In the genomic region with DNA sequence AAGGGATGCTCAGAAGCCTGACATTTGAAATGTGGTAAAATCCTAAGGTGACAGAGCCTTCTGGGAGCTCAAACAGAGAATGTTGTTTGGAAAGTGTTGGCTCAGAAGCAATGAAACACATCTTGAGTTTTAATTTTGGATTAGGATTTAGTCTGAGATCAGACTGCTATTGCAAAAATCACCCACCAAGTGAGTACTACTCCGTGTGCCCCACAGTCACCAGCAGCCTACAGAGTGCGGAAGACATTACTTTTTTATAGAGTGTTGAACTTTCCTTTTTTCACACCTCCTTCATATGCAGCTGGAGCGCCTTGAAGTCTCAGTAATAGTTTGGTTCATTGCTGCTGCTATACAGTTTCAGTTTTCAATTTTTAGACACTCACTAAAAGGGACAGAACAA, we compare ENCODE assay signal across 27 mouse cellular contexts.
DNase-seq lines count a peak whose midpoint lies in the region; ATAC-seq lines count a peak whose summit lies in the region.
"Had no signal": no experiment of that assay in that cellular context is flagged by ENCODE, and none has a peak within 500 bp of the region (broad histone marks: within the 10 kb centered on the region; RNA-seq: fewer than 3 reads in every experiment).

No protein-coding gene starts in this region.

- DNase-seq in frontal cortex, postnatal 25 days (ENCODE audit: low spot score in 2 of 2), result no peak
- DNase-seq in brain, adult 2 months (ENCODE audit: low read depth, low spot score), result peak; percentile 85
- peak; percentile 35 to 55 for DNase-seq in left cerebral cortex, adult 18-20 months (ENCODE audit: low spot score in 2 of 2)
- DNase-seq in right cerebral cortex, postnatal 25 days, result peak; percentile 12
- DNase-seq in midbrain, embryonic 10.5 days (ENCODE audit: low spot score), result no peak
- DNase-seq: adrenal gland, postnatal 10 days; cerebellum, adult 8-10 months; cerebellum, postnatal 36 days; embryo, embryonic 11 days; gastrocnemius, adult 2 months; heart, postnatal 4 days; kidney, adult 2 months; liver, postnatal 0 days; thymus, postnatal 25 days had no signal

- no peak overlapping the region for H3K9ac ChIP-seq in heart, embryonic 11.5 days (ENCODE audit: low read depth, low read length)
- H3K9ac ChIP-seq: embryonic facial prominence, embryonic 13.5 days; heart, embryonic 15.5 days; hindbrain, embryonic 14.5 days; limb, embryonic 12.5 days; liver, postnatal 0 days; midbrain, embryonic 13.5 days had no signal

- WGBS in heart, embryonic 11.5 days (ENCODE audit: insufficient replicate concordance), result 78% methylated on average over 3 of the region's 3 CpGs
- 87% methylated on average over 3 of the region's 3 CpGs for WGBS in midbrain, embryonic 10.5 days

- H3K4me1 ChIP-seq in heart, embryonic 11.5 days (ENCODE audit: control insufficient read depth, insufficient read depth, low read length), result no peaks in the 10 kb centered on the region
- H3K4me1 ChIP-seq in midbrain, embryonic 10.5 days, result no peaks in the 10 kb centered on the region
- H3K4me1 ChIP-seq: embryonic facial prominence, embryonic 13.5 days; heart, embryonic 15.5 days; limb, embryonic 12.5 days; midbrain, embryonic 13.5 days had no signal

- H3K27ac ChIP-seq in heart, embryonic 11.5 days (ENCODE audit: low read depth, low read length), result no peak overlapping the region
- no peak overlapping the region for H3K27ac ChIP-seq in midbrain, embryonic 10.5 days (replicated peaks)
- H3K27ac ChIP-seq: embryonic facial prominence, embryonic 13.5 days; gastrocnemius, adult 2 months; heart, embryonic 15.5 days; hindbrain, embryonic 14.5 days; kidney, postnatal 0 days; limb, embryonic 12.5 days; midbrain, embryonic 13.5 days had no signal

- H3K27me3 ChIP-seq in heart, embryonic 11.5 days (ENCODE audit: control insufficient read depth, insufficient read depth, low read length), result no peaks in the 10 kb centered on the region
- H3K27me3 ChIP-seq in midbrain, embryonic 10.5 days (ENCODE audit: low read depth, poor library complexity, severe bottlenecking), result no peaks in the 10 kb centered on the region
- H3K27me3 ChIP-seq: embryonic facial prominence, embryonic 13.5 days; heart, embryonic 15.5 days; limb, embryonic 12.5 days; midbrain, embryonic 13.5 days had no signal

- no peak overlapping the region for H3K4me3 ChIP-seq in heart, embryonic 11.5 days (ENCODE audit: low read depth, low read length)
- H3K4me3 ChIP-seq in midbrain, embryonic 10.5 days, result no peak overlapping the region
- H3K4me3 ChIP-seq: embryonic facial prominence, embryonic 13.5 days; erythroblast, embryonic 14.5 days; gastrocnemius, adult 2 months; heart, embryonic 15.5 days; limb, embryonic 12.5 days; midbrain, embryonic 13.5 days had no signal

- H3K9me3 ChIP-seq in heart, embryonic 11.5 days (replicated peaks; ENCODE audit: control insufficient read depth, low read length), result no peaks in the 10 kb centered on the region
- H3K9me3 ChIP-seq in midbrain, embryonic 10.5 days (replicated peaks), result no peaks in the 10 kb centered on the region
- H3K9me3 ChIP-seq: embryonic facial prominence, embryonic 13.5 days; heart, embryonic 15.5 days; limb, embryonic 12.5 days; midbrain, embryonic 13.5 days had no signal

- H3K4me2 ChIP-seq in heart, embryonic 11.5 days, result no peak overlapping the region
- H3K4me2 ChIP-seq: embryonic facial prominence, embryonic 13.5 days; heart, embryonic 15.5 days; hindbrain, embryonic 14.5 days; limb, embryonic 12.5 days; liver, embryonic 11.5 days; midbrain, embryonic 13.5 days had no signal

- H3K36me3 ChIP-seq in heart, embryonic 11.5 days (ENCODE audit: control insufficient read depth, insufficient read depth, low read length), result no peaks in the 10 kb centered on the region
- no peaks in the 10 kb centered on the region for H3K36me3 ChIP-seq in midbrain, embryonic 10.5 days
- H3K36me3 ChIP-seq: embryonic facial prominence, embryonic 13.5 days; heart, embryonic 15.5 days; limb, embryonic 12.5 days; midbrain, embryonic 13.5 days had no signal

- peak; percentile 98 for ATAC-seq in frontal cortex, adult (ENCODE audit: low TSS enrichment)
- no peak for ATAC-seq in heart, embryonic 11.5 days (replicated peaks; ENCODE audit: insufficient number of reproducible peaks, low FRiP score, low TSS enrichment)
- ATAC-seq: forebrain, embryonic 14.5 days; inflammation-experienced regulatory T-cells, adult 6 months; liver, postnatal 0 days; lung, postnatal 0 days; midbrain, embryonic 13.5 days had no signal

Comparison
In these comparisons a context has a peak if more than half of its experiments do, and no peak if none do; other contexts are left out.
1. DNase-seq: peak in brain, adult 2 months (single experiment), left cerebral cortex, adult 18-20 months (2 of 2) and right cerebral cortex, postnatal 25 days (single experiment); none in frontal cortex, postnatal 25 days (0 of 2) and midbrain, embryonic 10.5 days (single experiment).